Mouse (Mus musculus): ENCODE data around the gene Ankrd44. TPM values are rescaled to one million over a fixed set of nuclear protein-coding genes. Genes with fewer than 3 reads are reported as not detected.

Ankrd44 gene
- total and polyA plus RNA-seq, 3 experiments, result 12.7 to 23.0 (median 19.8) TPM

DNA sequence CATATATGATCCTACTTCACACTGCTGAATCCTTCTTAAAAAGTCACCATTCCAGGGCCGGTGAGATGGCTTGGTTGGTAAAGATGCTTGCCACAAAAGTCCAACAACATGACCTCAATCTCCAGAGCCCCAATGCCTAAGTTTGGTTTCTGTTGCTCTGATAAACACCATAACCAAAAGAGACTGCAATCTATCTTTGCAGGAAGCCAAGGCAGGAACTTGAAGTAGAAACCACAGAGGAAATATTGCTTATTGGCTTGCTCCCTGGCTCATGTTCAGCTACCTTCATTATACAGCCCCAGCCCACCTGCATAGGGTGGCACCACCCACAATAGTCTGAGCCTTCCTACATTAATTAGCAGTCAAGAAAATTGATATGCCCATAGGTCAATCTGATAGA lies 54.9 kb downstream of the Ankrd44 start:
- peaks cover 3% of the 10 kb centered on the region for H3K9me3 ChIP-seq (replicated peaks; ENCODE audit: low read length)
- in situ Hi-C loops (cut with MboI; ENCODE audit: low pct_ligation_motif_present, low pct_unique_long_range_greater_than_20kb, low sequenced_read_pairs), result no loop called here
- peaks cover 3% of the 10 kb centered on the region; the same call in 1 of the 2 replicates for H3K79me2 ChIP-seq (replicated peaks; ENCODE audit: control insufficient read depth, extremely low read depth, insufficient read depth, poor library complexity, severe bottlenecking)
- H3K27me3 ChIP-seq (replicated peaks), result no peaks in the 10 kb centered on the region
- H3K4me3 ChIP-seq (replicated peaks in 1 of 3; ENCODE audit: low read depth in 2 of 3, low read length in 2 of 3, poor library complexity in 1 of 3), result no peak overlapping the region
- H3K36me3 ChIP-seq (replicated peaks in 1 of 2; ENCODE audit: control insufficient read depth in 1 of 2, insufficient read depth in 1 of 2, low read length in 1 of 2), result peaks cover 0 to 2% of the 10 kb centered on the region in 2 experiments
- no peak overlapping the region for H3K27ac ChIP-seq (ENCODE audit: insufficient read depth, low read depth)
- no peak overlapping the region for H3K9ac ChIP-seq (ENCODE audit: insufficient read depth, low read depth)
- dilution Hi-C loops (cut with MboI; ENCODE audit: extremely low pct_ligation_motif_present, extremely low pct_unique_long_range_greater_than_20kb, low sequenced_read_pairs), result no loop called here
- DNase-seq (ENCODE audit: extremely low read depth), result no peak
- H3K4me2 ChIP-seq (ENCODE audit: insufficient read depth, low read depth, poor library complexity, severe bottlenecking), result no peak overlapping the region
- TF ChIP-seq POLR2A (IDR thresholded peaks at IDR 0.05; ENCODE audit: low read depth, low read length), result no peak
- no peak for TF ChIP-seq ZC3H11A (IDR thresholded peaks at IDR 0.05; ENCODE audit: low read depth, low read length)
- no peak for TF ChIP-seq MAX (IDR thresholded peaks at IDR 0.05; ENCODE audit: low read length)
- no peak for TF ChIP-seq TCF12 (IDR thresholded peaks at IDR 0.05; ENCODE audit: low read depth, low read length)
- no peak for TF ChIP-seq PAX5 (IDR thresholded peaks at IDR 0.05; ENCODE audit: low read length)
- TF ChIP-seq USF2 (conservative IDR thresholded peaks at IDR 0.05; ENCODE audit: low read depth, low read length), result no peak
- TF ChIP-seq NRF1 (IDR thresholded peaks at IDR 0.05; ENCODE audit: low read depth, low read length), result no peak
- TF ChIP-seq TBP (conservative IDR thresholded peaks at IDR 0.05; ENCODE audit: low read depth, low read length), result no peak
- TF ChIP-seq ZNF384 (IDR thresholded peaks at IDR 0.05; ENCODE audit: low read depth, low read length), result no peak
- TF ChIP-seq UBTF (IDR thresholded peaks at IDR 0.05; ENCODE audit: low read depth, low read length), result no peak
- TF ChIP-seq JUND (conservative IDR thresholded peaks at IDR 0.05; ENCODE audit: low read depth, low read length), result no peak
- TF ChIP-seq POLR2AphosphoS2 (IDR thresholded peaks at IDR 0.05; ENCODE audit: low read depth, low read length), result no peak
- TF ChIP-seq JUN (IDR thresholded peaks at IDR 0.05; ENCODE audit: insufficient read depth, low read depth, low read length), result no peak
- H3K4me1 ChIP-seq (ENCODE audit: control insufficient read depth in 1 of 2, insufficient read depth in 2 of 2), result peaks cover 0 to 43% of the 10 kb centered on the region in 2 experiments; a peak in 2 of 4 replicates

DNA sequence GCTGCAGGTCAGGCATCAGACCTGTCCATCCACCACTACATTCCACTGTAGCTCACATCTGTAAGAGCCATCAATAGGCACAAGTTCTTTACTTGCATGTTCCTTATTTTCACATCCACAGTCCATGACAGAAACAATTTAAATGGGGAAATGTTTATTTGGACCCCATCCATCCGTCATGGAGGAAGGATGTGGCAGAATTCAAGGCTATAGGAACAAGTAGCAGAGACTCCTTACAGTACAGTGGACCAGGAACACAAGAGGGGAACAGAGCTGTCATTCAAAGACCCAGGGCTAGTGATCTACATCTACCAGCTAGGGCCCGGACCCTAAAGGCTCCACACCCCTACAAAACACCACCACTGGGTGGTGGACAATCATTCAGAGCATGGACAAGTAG lies 55.6 kb downstream of the Ankrd44 start:
- H3K4me1 ChIP-seq (ENCODE audit: control insufficient read depth in 1 of 2, insufficient read depth in 2 of 2), result peaks cover 0 to 37% of the 10 kb centered on the region in 2 experiments; a peak in 2 of 4 replicates
- H3K27me3 ChIP-seq (replicated peaks), result no peaks in the 10 kb centered on the region
- no peak for DNase-seq (ENCODE audit: extremely low read depth)
- peaks cover 0 to 2% of the 10 kb centered on the region in 2 experiments for H3K36me3 ChIP-seq (replicated peaks in 1 of 2; ENCODE audit: control insufficient read depth in 1 of 2, insufficient read depth in 1 of 2, low read length in 1 of 2)
- H3K4me2 ChIP-seq (ENCODE audit: insufficient read depth, low read depth, poor library complexity, severe bottlenecking), result no peak overlapping the region
- TF ChIP-seq MAZ (IDR thresholded peaks at IDR 0.05; ENCODE audit: low read depth, low read length), result no peak
- no peak for TF ChIP-seq MEF2A (IDR thresholded peaks at IDR 0.05; ENCODE audit: borderline replicate concordance, low read depth, low read length)
- no peak for TF ChIP-seq NELFE (IDR thresholded peaks at IDR 0.05; ENCODE audit: low read depth, low read length)
- no peak for TF ChIP-seq MXI1 (IDR thresholded peaks at IDR 0.05; ENCODE audit: low read depth, low read length)
- no peak for TF ChIP-seq CHD2 (IDR thresholded peaks at IDR 0.05; ENCODE audit: low read length)
- TF ChIP-seq IRF4 (IDR thresholded peaks at IDR 0.05; ENCODE audit: low read depth, low read length), result no peak
- no peak for TF ChIP-seq PAX5 (IDR thresholded peaks at IDR 0.05; ENCODE audit: low read length)
- no peak for TF ChIP-seq SMC3 (IDR thresholded peaks at IDR 0.05; ENCODE audit: low read depth, low read length)
- TF ChIP-seq SIN3A (IDR thresholded peaks at IDR 0.05; ENCODE audit: low read length), result no peak
- no peak for TF ChIP-seq CHD1 (IDR thresholded peaks at IDR 0.05; ENCODE audit: low read depth, low read length)
- TF ChIP-seq POLR2A (IDR thresholded peaks at IDR 0.05; ENCODE audit: low read depth, low read length), result no peak
- TF ChIP-seq NRF1 (IDR thresholded peaks at IDR 0.05; ENCODE audit: low read depth, low read length), result no peak
- no peak for TF ChIP-seq ETS1 (conservative IDR thresholded peaks at IDR 0.05; ENCODE audit: low read depth, low read length)
- TF ChIP-seq HCFC1 (IDR thresholded peaks at IDR 0.05; ENCODE audit: low read depth, low read length), result no peak
- no peak for TF ChIP-seq MAX (IDR thresholded peaks at IDR 0.05; ENCODE audit: low read length)
- TF ChIP-seq TBP (conservative IDR thresholded peaks at IDR 0.05; ENCODE audit: low read depth, low read length), result no peak
- TF ChIP-seq JUN (IDR thresholded peaks at IDR 0.05; ENCODE audit: insufficient read depth, low read depth, low read length), result no peak
- TF ChIP-seq ZMIZ1 (IDR thresholded peaks at IDR 0.05; ENCODE audit: low read depth, low read length), result no peak
- no peak overlapping the region; the same call in 1 of the 2 replicates for H3K27ac ChIP-seq (ENCODE audit: insufficient read depth, low read depth)
- peaks cover 3% of the 10 kb centered on the region; the same call in 1 of the 2 replicates for H3K79me2 ChIP-seq (replicated peaks; ENCODE audit: control insufficient read depth, extremely low read depth, insufficient read depth, poor library complexity, severe bottlenecking)
- H3K9me3 ChIP-seq (replicated peaks; ENCODE audit: low read length), result peaks cover 3% of the 10 kb centered on the region
- H3K4me3 ChIP-seq (replicated peaks in 1 of 3; ENCODE audit: low read depth in 2 of 3, low read length in 2 of 3, poor library complexity in 1 of 3), result no peak overlapping the region
- in situ Hi-C loops (cut with MboI; ENCODE audit: low pct_ligation_motif_present, low pct_unique_long_range_greater_than_20kb, low sequenced_read_pairs) (no loop called here), dilution Hi-C loops (cut with MboI; ENCODE audit: extremely low pct_ligation_motif_present, extremely low pct_unique_long_range_greater_than_20kb, low sequenced_read_pairs) (no loop called here)
- H3K9ac ChIP-seq (ENCODE audit: insufficient read depth, low read depth), result no peak overlapping the region

All from CH12.LX (cell line).